Mouse (Mus musculus) small intestine, adult 2 months (tissue): ENCODE data around the gene Gsn.

Experiments
- CTCF ChIP-seq: fragments of 200-500 bp; IDR thresholded peaks from 2 replicates; pipeline ENCODE4 v1.5.1; 2012; ENCODE audit warnings: low read depth, mild to moderate bottlenecking, control low read depth, inconsistent platforms, low read length, moderate library complexity, mixed read lengths; ENCODE audit not compliant: insufficient replicate concordance, insufficient read length; ENCODE audit errors: extremely low read depth
- POLR2A ChIP-seq: fragments of 200-500 bp; IDR thresholded peaks from 2 replicates; pipeline ENCODE4 v1.6.1; 2012; ENCODE audit warnings: low read depth, mild to moderate bottlenecking, control low read depth, inconsistent platforms, low read length, moderate library complexity

DNA sequence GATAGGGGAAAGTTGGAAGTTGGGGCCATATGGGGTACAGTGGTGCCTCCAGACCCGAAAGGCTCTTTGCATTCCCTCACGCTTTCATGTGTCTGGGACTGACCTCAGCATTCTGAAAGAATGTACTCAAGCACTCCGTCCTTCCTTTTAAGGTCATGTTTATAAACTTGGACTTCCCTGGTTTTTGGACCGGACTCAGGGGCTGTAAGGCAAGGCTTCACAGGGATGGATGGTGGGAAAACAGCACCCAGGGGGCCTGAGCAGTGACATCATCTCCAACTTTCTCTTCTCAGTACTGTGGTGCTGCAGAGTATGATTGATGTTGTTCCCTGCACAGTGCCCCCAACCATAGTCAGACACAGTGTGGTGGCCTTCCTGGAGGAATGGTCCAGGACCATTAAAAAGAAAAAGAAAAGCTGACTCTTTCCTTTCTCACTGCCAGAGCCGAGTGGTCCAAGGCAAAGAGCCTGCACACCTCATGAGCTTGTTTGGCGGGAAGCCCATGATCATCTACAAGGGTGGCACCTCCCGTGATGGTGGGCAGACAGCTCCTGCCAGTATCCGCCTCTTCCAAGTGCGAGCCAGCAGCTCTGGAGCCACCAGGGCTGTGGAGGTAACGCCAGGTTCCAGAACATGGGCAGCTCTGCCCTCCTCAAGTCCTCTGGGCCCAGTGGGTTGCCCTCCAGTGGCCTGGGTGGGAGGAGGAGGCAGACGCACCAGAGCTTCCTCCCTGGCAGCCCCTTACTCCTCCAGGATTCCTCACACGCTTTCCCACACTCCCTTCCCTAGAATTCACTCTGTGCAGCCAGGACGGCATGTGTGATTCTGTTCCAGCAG is 46.1 kb downstream of the Gsn start:
- TF ChIP-seq CTCF (no peak), POLR2A (no peak)
